Mouse (Mus musculus): ENCODE measurements around the gene Mthfr. TPM values are rescaled to one million over a fixed set of nuclear protein-coding genes. Genes with fewer than 3 reads are reported as not detected.

The Mthfr gene
- polyA plus RNA-seq, 1 experiment: 39.4 TPM

DNA sequence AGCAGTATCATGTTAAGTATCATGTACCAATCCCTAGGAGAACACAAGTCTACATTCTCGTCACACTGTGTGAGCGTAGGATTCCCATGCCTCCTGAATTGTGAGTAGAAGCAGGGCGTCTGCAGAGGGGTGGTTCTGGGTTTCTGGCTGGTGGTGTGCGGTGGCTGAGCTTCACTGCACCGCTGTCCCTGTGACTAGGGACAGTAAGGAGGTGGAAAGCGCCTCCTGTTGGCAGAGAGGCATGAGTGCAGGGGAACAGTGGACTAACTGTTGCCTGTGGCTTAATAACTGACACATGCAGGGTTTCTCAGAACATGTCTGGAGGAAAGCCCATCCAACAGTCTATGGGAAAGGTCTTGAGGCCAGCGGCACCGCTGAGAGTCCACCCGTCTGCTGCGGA, 23.5 kb upstream of the Mthfr start:
- TF ChIP-seq POLR2A (IDR thresholded peaks at IDR 0.05; ENCODE audit: borderline replicate concordance, extremely low read depth, insufficient read depth, insufficient read length, poor library complexity, severe bottlenecking) (no peak), CTCF (IDR thresholded peaks at IDR 0.05; ENCODE audit: borderline replicate concordance, extremely low read depth, insufficient read depth, insufficient read length) (peak; percentile 51; the same call in 1 of the 2 replicates)
- no peak for DNase-seq (ENCODE audit: low read depth)

DNA sequence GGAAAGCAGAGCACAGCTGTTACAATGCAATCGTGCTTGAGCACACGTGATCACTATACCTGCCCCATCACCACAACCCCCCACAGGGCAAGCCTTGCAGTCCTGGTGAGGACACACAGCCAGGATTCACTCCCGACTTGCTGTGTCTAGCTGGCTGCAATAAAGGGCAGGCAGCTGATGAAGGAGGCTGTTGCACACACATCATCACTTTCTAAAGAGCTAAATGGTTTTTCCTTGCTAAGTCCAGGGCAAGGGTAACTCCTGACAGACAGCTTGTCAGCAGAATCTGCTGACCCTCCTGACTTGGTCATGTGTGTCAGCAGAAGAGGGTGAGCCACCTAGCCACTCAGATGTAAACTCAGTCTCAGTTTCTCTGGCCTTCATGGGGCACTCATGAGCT, 21.9 kb upstream of the Mthfr start:
- TF ChIP-seq CTCF (IDR thresholded peaks at IDR 0.05; ENCODE audit: borderline replicate concordance, extremely low read depth, insufficient read depth, insufficient read length) (no peak), POLR2A (IDR thresholded peaks at IDR 0.05; ENCODE audit: borderline replicate concordance, extremely low read depth, insufficient read depth, insufficient read length, poor library complexity, severe bottlenecking) (no peak)
- no peak for DNase-seq (ENCODE audit: low read depth)

DNA sequence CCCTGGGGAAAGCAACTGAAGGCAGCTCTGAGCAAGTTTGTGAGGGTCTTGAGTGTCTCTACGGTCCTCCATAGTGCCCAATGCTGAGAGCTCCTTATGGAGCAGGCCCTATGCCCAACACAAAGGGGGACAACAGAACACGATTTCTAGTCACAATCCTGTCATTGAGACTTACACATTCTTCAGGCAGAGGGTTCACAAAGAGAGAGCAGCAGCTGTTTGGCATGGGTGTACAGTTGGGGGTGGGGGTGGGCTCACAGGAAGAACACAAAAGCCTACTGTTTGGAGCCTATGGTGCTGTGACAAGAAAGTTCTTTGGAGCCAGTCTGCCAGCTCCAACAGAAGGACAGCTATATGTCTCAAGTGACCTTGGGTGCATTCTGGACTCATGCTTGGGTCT, 20.5 kb upstream of the Mthfr start:
- TF ChIP-seq CTCF (IDR thresholded peaks at IDR 0.05; ENCODE audit: borderline replicate concordance, extremely low read depth, insufficient read depth, insufficient read length) (no peak), POLR2A (IDR thresholded peaks at IDR 0.05; ENCODE audit: borderline replicate concordance, extremely low read depth, insufficient read depth, insufficient read length, poor library complexity, severe bottlenecking) (no peak)
- DNase-seq (ENCODE audit: low read depth): peak; percentile 74

DNA sequence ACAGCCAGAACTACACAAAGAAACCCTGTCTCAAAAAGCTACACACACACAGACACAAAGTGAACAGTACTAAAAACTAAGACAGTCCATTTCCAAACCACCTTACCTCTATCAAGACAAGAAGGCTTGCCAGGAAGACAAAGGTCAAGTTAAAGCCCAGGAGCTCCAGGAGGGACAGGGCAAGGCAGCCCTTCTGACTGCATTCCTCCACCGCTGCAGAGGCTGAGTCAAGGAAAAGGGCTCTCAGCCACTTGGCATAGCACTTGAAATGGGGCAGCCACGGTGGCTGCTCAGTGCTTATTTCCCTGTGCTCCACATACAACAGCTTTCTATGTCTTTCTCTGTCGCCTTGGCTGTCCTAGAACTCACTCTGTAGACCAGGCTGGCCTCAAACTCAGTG, 14.9 kb upstream of the Mthfr start:
- TF ChIP-seq POLR2A (IDR thresholded peaks at IDR 0.05; ENCODE audit: borderline replicate concordance, extremely low read depth, insufficient read depth, insufficient read length, poor library complexity, severe bottlenecking) (no peak), CTCF (IDR thresholded peaks at IDR 0.05; ENCODE audit: borderline replicate concordance, extremely low read depth, insufficient read depth, insufficient read length) (no peak)
- DNase-seq (ENCODE audit: low read depth): no peak

DNA sequence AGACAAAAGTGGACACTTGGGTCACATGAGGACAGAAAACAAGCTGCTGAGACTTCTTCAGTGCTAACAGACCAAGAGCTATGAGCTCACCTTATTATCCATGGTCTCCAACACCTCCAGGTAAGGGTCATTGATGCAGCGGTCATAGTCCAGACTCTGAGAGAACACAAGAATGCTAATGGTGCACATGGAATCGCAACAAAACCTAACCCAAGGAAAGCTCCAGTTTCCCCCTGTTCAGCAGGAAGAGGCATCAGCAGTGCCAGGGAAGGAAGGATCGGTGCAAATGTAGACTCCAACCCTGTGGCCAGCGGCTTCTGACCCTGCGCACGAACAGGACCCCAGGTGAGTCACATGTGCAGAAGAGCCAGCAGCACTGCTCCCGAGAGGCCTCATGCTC, 9.6 kb upstream of the Mthfr start:
- TF ChIP-seq CTCF (IDR thresholded peaks at IDR 0.05; ENCODE audit: borderline replicate concordance, extremely low read depth, insufficient read depth, insufficient read length) (no peak), POLR2A (IDR thresholded peaks at IDR 0.05; ENCODE audit: borderline replicate concordance, extremely low read depth, insufficient read depth, insufficient read length, poor library complexity, severe bottlenecking) (no peak)
- no peak for DNase-seq (ENCODE audit: low read depth)

DNA sequence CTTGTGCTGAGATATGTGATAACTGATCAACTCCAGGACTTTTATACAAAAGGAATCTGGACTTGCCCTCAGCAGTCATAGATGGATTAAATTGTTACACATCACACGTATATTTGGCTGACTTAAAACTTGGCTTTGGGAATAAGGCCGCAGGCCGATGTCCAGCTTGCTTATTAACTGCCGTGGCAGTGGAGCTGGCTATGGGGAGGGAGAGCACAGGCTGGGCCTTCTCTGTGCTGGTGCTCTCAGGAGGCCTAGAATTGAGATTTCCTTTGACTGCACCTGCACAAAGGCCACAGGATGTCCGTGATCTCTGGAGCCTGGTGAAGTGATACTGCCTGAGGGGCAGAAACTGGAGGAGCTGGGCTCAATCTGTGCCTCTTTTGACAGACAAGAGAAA, 8.4 kb upstream of the Mthfr start:
- no peak for TF ChIP-seq CTCF (IDR thresholded peaks at IDR 0.05; ENCODE audit: borderline replicate concordance, extremely low read depth, insufficient read depth, insufficient read length)
- TF ChIP-seq POLR2A (IDR thresholded peaks at IDR 0.05; ENCODE audit: borderline replicate concordance, extremely low read depth, insufficient read depth, insufficient read length, poor library complexity, severe bottlenecking): no peak
- no peak for DNase-seq (ENCODE audit: low read depth)

DNA sequence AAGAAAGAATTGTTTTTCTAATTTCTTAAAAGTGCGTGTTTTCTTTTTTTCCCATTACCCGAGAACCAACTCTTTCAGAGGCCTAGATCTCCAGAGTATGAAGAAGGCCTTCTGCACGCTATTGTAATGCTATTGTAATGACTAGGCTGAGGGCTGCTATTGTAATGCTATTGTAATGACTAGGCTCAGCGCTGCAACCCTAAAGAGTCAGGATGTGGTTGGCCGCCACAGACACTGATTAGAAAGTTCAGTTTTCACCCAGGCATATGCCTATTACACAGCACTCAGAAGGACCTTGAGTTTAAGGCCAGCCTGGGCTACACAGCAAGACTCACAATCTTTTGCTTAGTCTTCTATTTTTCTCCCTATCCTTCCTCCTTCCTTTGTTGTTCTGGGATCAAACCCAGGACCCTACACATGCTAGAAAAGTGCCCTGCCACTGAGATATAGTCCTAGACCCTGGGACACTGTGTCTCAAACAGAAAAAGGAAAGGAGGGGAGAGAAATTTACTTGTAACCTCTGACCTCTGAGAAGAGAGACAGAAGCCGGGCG, 4.9 kb upstream of the Mthfr start:
- TF ChIP-seq CTCF (IDR thresholded peaks at IDR 0.05; ENCODE audit: borderline replicate concordance, extremely low read depth, insufficient read depth, insufficient read length): no peak
- TF ChIP-seq POLR2A (IDR thresholded peaks at IDR 0.05; ENCODE audit: borderline replicate concordance, extremely low read depth, insufficient read depth, insufficient read length, poor library complexity, severe bottlenecking): no peak
- DNase-seq (ENCODE audit: low read depth): no peak

DNA sequence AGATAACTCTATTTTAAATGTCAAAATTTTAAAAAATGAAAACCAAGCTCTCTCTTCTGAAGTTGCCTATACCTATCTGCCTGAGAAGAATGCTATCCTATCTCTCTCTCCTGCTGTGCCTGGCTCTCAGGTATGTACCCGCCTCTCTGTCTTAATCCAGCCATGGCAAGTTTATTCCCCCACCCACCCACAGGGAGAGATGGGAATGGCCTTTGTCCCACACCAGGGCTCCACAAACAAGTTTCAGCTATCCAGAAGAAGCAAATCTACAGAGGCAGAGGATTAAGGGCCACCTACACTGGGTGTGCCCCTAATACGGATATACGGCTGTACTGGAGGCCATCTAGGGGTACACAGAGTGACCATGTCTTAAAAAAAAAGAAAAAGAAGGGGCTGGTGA, 3.4 kb upstream of the Mthfr start:
- TF ChIP-seq CTCF (IDR thresholded peaks at IDR 0.05; ENCODE audit: borderline replicate concordance, extremely low read depth, insufficient read depth, insufficient read length) (no peak), POLR2A (IDR thresholded peaks at IDR 0.05; ENCODE audit: borderline replicate concordance, extremely low read depth, insufficient read depth, insufficient read length, poor library complexity, severe bottlenecking) (no peak)
- no peak for DNase-seq (ENCODE audit: low read depth)

DNA sequence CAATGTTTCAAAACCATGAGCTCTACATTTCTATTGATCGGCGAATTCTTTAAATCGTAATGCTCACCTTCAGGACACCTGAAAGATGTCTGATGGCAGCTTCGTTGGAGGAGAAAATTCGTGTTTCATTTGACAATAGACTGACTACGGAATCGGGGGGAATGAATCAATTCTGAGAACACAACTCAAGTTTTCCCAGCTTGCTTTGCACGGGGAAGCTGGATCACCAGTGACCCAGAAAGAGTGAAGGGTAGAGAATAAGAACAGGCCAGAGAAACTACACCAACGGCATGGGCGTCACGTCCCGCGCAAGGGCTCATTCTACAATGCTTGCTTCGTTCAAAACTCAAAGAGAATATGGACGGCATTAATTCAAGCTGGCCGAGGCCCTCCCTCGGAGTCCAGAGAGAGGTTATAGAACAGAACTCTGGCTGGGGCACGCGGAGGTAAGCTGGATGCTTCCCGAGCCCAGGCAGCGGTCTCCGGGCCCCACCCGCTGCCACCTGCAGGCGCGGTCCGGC, 738 bp upstream of the Mthfr start:
- no peak for TF ChIP-seq CTCF (IDR thresholded peaks at IDR 0.05; ENCODE audit: borderline replicate concordance, extremely low read depth, insufficient read depth, insufficient read length)
- TF ChIP-seq POLR2A (IDR thresholded peaks at IDR 0.05; ENCODE audit: borderline replicate concordance, extremely low read depth, insufficient read depth, insufficient read length, poor library complexity, severe bottlenecking): no peak
- DNase-seq (ENCODE audit: low read depth): no peak

DNA sequence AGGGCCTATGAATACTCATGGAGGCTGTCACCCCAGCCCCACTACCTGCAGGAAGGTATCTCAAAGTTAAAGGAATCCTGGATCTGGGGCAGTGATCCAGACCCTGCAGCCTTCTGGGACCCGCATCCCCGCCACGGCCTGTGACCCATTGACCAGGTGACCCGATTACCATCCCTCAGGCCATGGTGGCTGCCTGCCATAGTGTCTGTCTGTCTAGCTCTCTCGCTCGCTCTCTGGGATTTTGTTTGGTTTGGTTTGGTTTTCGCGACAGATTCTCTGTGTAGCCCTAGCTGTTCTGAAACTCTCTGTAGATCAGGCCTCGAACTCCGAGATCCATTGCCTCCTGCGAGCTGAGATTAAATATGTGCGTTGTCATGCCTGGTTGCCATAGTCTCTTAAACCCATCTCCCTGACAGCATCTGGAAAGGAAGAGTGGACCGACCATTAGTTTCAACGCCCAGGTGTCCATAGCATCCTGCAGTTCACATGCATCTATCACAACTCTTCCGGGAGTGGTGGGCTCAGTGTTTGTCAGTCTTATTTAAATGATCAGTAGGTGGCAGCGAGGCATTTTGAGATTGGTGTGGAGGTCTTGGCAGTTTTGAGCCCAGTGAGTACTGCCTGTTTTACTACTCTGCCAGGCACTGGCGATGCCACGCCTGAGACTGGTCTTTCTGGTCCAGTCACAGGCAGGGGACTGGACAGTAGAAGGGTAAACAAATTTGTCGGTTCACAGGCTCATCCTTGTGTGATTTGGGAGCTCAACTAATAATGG, 564 bp downstream of the Mthfr start:
- peak; percentile 41 for DNase-seq (ENCODE audit: low read depth)
- no peak for TF ChIP-seq POLR2A (IDR thresholded peaks at IDR 0.05; ENCODE audit: borderline replicate concordance, extremely low read depth, insufficient read depth, insufficient read length, poor library complexity, severe bottlenecking)

DNA sequence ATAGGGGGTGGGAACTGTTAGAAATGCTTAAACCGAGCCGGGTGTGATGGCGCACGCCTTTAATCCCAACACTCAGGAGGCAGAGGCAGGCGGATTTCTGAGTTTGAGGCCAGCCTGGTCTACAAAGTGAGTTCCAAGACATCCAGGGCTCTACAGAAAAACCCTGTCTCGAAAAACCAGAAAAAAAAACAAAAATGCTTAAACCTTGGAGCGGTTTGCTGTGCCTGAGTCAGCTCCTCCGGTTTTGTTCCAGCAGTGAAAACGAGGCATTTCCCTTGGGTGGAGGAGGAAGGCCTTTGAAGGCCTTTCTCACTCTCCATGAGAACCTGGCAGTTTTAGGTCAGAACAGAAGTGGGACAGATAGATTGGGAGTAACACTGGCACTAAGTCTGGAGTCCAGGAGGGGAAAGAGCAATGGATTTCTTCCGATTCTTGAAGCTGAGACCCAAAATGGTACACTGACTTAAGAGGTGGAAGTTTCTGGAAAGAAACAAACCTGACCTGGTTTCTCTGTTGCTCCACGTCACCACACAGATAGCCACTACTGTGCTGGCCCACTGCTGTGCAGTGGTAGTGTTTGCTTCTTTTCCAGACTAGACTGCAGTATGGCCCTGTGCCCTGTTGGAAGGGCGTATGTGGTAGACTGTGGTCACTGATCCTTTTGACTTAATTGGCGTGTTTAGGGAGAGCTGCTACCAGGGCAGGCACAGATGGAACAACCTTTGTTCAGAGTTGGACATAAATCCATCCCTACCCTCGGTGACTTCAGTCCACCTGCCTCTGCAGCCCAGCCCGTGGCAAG, 1.4 kb downstream of the Mthfr start:
- TF ChIP-seq POLR2A (IDR thresholded peaks at IDR 0.05; ENCODE audit: borderline replicate concordance, extremely low read depth, insufficient read depth, insufficient read length, poor library complexity, severe bottlenecking) (no peak), CTCF (IDR thresholded peaks at IDR 0.05; ENCODE audit: borderline replicate concordance, extremely low read depth, insufficient read depth, insufficient read length) (no peak)
- DNase-seq (ENCODE audit: low read depth): no peak
